Mouse (Mus musculus): ENCODE results near the gene Tspan17. TPM values are rescaled to one million over a fixed set of nuclear protein-coding genes. Genes with fewer than 3 reads are reported as not detected.

The Tspan17 gene
- total RNA-seq, 1 experiment, result 10.4 TPM

DNA sequence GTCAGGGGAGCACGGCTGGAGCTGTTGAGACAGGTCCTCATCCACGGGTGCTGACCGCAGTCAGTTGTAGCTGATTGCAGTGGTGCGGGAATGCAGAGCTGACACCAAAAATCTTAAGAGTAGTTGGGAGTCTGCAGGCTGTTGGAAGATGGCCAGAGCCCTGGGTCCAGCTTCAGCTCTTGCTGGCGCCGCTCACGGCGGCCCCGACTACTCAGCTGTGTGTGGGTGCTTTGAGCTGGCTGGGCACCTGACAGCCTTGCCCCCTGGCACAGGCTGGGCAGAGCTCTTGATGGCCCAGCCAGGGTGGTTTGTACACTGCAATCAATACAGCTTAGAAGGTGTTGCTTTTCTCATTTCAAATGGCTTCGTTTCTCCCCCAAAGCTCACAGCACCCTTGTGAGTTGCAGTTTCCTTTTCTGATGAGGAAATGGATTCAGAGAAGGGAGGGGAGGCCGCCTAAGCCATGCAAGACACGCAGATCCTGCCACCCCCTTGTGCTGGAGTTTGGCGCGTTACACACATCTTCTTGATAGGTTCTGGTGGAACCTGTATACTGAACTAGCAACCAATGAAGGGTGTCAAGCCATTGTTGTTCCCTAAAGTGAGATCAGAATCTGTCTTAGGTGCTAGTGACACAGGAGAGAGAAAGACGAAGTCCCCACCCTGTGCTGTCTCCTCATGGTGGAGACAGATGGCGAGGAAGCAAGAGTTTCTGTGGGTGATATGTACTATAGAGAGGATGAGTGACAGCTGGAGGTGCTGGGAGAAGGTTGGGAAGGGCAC is 8.9 kb downstream of the Tspan17 start:
- DNase-seq (ENCODE audit: low read depth, low spot score), result no peak
- no peak overlapping the region for H3K4me3 ChIP-seq (ENCODE audit: insufficient read depth in 1 of 2, low read depth in 1 of 2, low read length in 2 of 2, poor library complexity in 1 of 2, severe bottlenecking in 1 of 2)
- peaks cover 0 to 11% of the 10 kb centered on the region in 2 experiments; a peak in 2 of 4 replicates for H3K4me1 ChIP-seq (ENCODE audit: control insufficient read depth in 2 of 2, insufficient read depth in 2 of 2, low read length in 2 of 2, poor library complexity in 1 of 2)
- H3K36me3 ChIP-seq (ENCODE audit: control insufficient read depth, insufficient read depth, low read length, poor library complexity, severe bottlenecking), result no peaks in the 10 kb centered on the region; the same call in 1 of the 2 replicates
- in situ Hi-C loops (cut with MboI; ENCODE audit: low sequenced_read_pairs in 2 of 2, unreplicated experiment in 2 of 2), result loop anchor here in 1 of 2 experiments (10.0 kb wide), 1 partner anchor 267 kb away; no protein-coding TSS in a partner anchor
- no peak overlapping the region for H3K27ac ChIP-seq (ENCODE audit: insufficient read depth, low read depth, low read length, poor library complexity, severe bottlenecking)
- H3K9ac ChIP-seq (ENCODE audit: insufficient read depth, low read depth, low read length, poor library complexity, severe bottlenecking), result no peak overlapping the region
- TF ChIP-seq CHD2 (IDR thresholded peaks at IDR 0.05; ENCODE audit: low read depth, low read length) (no peak), ZNF384 (IDR thresholded peaks at IDR 0.05; ENCODE audit: low read depth, low read length) (no peak), HCFC1 (IDR thresholded peaks at IDR 0.05; ENCODE audit: borderline replicate concordance, insufficient read depth, low read length) (no peak), MAFK (IDR thresholded peaks at IDR 0.05; ENCODE audit: insufficient read depth, low read depth, low read length) (no peak), ZC3H11A (IDR thresholded peaks at IDR 0.05; ENCODE audit: borderline replicate concordance, low read depth, low read length) (no peak)
- no peaks in the 10 kb centered on the region for H3K9me3 ChIP-seq (ENCODE audit: control insufficient read depth, insufficient read depth, low read depth, low read length)

DNA sequence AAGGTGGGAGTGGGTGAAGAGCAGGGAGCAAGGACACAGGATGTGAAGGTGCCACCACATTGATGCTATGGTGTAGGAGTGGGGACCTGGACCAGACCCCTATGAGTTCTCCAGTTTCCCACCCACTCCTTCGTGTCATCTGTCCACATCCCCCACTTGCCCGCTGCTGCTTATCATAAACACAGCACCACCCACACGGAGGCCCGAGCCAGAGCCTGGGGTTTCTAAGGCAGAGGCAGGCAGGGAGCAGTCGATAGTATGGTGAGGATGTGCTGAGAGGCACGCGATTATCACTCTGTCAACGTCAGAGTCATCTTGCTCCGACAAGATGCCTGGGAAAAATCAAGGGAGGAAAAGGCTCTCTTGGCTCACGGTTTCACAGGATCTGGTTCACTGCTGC is 9.6 kb downstream of the Tspan17 start:
- H3K9me3 ChIP-seq (ENCODE audit: control insufficient read depth, insufficient read depth, low read depth, low read length), result no peaks in the 10 kb centered on the region
- DNase-seq (ENCODE audit: low read depth, low spot score), result no peak
- no peak overlapping the region for H3K27ac ChIP-seq (ENCODE audit: insufficient read depth, low read depth, low read length, poor library complexity, severe bottlenecking)
- no peak overlapping the region for H3K9ac ChIP-seq (ENCODE audit: insufficient read depth, low read depth, low read length, poor library complexity, severe bottlenecking)
- peaks cover 0 to 8% of the 10 kb centered on the region in 2 experiments; a peak in 2 of 4 replicates for H3K4me1 ChIP-seq (ENCODE audit: control insufficient read depth in 2 of 2, insufficient read depth in 2 of 2, low read length in 2 of 2, poor library complexity in 1 of 2)
- in situ Hi-C loops (cut with MboI; ENCODE audit: low sequenced_read_pairs in 2 of 2, unreplicated experiment in 2 of 2), result loop anchor here in 1 of 2 experiments (10.0 kb wide), 1 partner anchor 266 kb away; no protein-coding TSS in a partner anchor
- TF ChIP-seq MAFK (IDR thresholded peaks at IDR 0.05; ENCODE audit: insufficient read depth, low read depth, low read length) (no peak), HCFC1 (IDR thresholded peaks at IDR 0.05; ENCODE audit: borderline replicate concordance, insufficient read depth, low read length) (no peak), ZC3H11A (IDR thresholded peaks at IDR 0.05; ENCODE audit: borderline replicate concordance, low read depth, low read length) (no peak), ZNF384 (IDR thresholded peaks at IDR 0.05; ENCODE audit: low read depth, low read length) (no peak), CHD2 (IDR thresholded peaks at IDR 0.05; ENCODE audit: low read depth, low read length) (no peak)
- no peaks in the 10 kb centered on the region; the same call in 1 of the 2 replicates for H3K36me3 ChIP-seq (ENCODE audit: control insufficient read depth, insufficient read depth, low read length, poor library complexity, severe bottlenecking)
- H3K4me3 ChIP-seq (ENCODE audit: insufficient read depth in 1 of 2, low read depth in 1 of 2, low read length in 2 of 2, poor library complexity in 1 of 2, severe bottlenecking in 1 of 2), result no peak overlapping the region

DNA sequence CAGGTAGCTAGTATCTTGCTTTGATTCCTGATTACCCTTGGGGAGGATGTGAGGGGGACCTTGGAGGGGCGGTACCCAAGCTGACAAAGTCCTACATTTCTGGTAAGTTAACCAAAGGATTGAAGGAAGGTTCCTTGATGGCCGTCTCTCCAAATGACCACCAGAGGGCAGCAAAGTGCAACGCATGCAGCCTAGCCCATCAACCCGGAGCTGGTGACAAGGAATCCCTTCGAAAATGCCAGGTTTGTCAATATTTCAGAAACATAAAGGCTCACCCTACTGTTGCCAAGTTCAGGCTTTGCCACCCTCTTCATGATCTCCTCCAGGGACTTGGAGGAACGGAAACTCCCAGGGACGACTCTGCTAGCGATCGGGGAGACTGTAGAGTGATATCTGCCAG is 10.5 kb downstream of the Tspan17 start:
- Histone ChIP-seq H3K9me3 (ENCODE audit: control insufficient read depth, insufficient read depth, low read depth, low read length) (no peaks in the 10 kb centered on the region), H3K36me3 (ENCODE audit: control insufficient read depth, insufficient read depth, low read length, poor library complexity, severe bottlenecking) (no peaks in the 10 kb centered on the region; the same call in 1 of the 2 replicates), H3K4me3 (ENCODE audit: insufficient read depth in 1 of 2, low read depth in 1 of 2, low read length in 2 of 2, poor library complexity in 1 of 2, severe bottlenecking in 1 of 2) (no peak overlapping the region), H3K27ac (ENCODE audit: insufficient read depth, low read depth, low read length, poor library complexity, severe bottlenecking) (no peak overlapping the region), H3K9ac (ENCODE audit: insufficient read depth, low read depth, low read length, poor library complexity, severe bottlenecking) (no peak overlapping the region), H3K4me1 (ENCODE audit: control insufficient read depth in 2 of 2, insufficient read depth in 2 of 2, low read length in 2 of 2, poor library complexity in 1 of 2) (no peaks in the 10 kb centered on the region)
- no peak for TF ChIP-seq HCFC1 (IDR thresholded peaks at IDR 0.05; ENCODE audit: borderline replicate concordance, insufficient read depth, low read length)
- TF ChIP-seq ZNF384 (IDR thresholded peaks at IDR 0.05; ENCODE audit: low read depth, low read length), result no peak
- peak; percentile 95 for TF ChIP-seq ZC3H11A (IDR thresholded peaks at IDR 0.05; ENCODE audit: borderline replicate concordance, low read depth, low read length)
- in situ Hi-C loops (cut with MboI; ENCODE audit: low sequenced_read_pairs in 2 of 2, unreplicated experiment in 2 of 2), result loop anchor here (10.0 kb wide), 3 partner anchors 85 to 265 kb away; no protein-coding TSS in a partner anchor
- DNase-seq (ENCODE audit: low read depth, low spot score), result peak; percentile 63

DNA sequence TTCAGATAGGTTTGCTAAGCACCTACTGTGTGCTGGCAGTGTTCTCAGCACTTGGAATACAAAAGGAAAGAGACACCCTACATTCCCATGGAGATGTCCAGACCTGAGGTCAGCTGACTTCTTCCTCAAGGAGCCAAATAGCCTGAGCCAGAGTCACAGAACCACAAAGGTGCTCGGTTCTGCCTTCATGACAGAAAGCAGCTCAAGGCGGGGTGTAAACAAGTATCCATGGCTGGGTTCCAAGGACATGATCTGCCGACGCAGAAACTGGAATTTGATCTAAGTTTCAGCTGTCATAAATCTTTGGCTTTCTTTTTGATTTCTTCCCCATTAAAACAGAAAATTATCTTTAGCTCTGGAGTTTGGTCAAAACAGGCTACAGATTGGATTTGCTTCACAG is 11.0 kb downstream of the Tspan17 start:
- TF ChIP-seq ZC3H11A (IDR thresholded peaks at IDR 0.05; ENCODE audit: borderline replicate concordance, low read depth, low read length) (no peak), ZNF384 (IDR thresholded peaks at IDR 0.05; ENCODE audit: low read depth, low read length) (no peak), HCFC1 (IDR thresholded peaks at IDR 0.05; ENCODE audit: borderline replicate concordance, insufficient read depth, low read length) (no peak), MAFK (IDR thresholded peaks at IDR 0.05; ENCODE audit: insufficient read depth, low read depth, low read length) (no peak), CHD2 (IDR thresholded peaks at IDR 0.05; ENCODE audit: low read depth, low read length) (no peak)
- H3K4me3 ChIP-seq (ENCODE audit: insufficient read depth in 1 of 2, low read depth in 1 of 2, low read length in 2 of 2, poor library complexity in 1 of 2, severe bottlenecking in 1 of 2), result no peak overlapping the region
- in situ Hi-C loops (cut with MboI; ENCODE audit: low sequenced_read_pairs in 2 of 2, unreplicated experiment in 2 of 2), result loop anchor here (10.0 kb wide), 2 partner anchors 85 to 245 kb away; no protein-coding TSS in a partner anchor

More for the DNA sequence above, 11.0 kb downstream of the Tspan17 start:
- DNase-seq (ENCODE audit: low read depth, low spot score), result no peak
- H3K9me3 ChIP-seq (ENCODE audit: control insufficient read depth, insufficient read depth, low read depth, low read length), result no peaks in the 10 kb centered on the region
- H3K27ac ChIP-seq (ENCODE audit: insufficient read depth, low read depth, low read length, poor library complexity, severe bottlenecking), result no peak overlapping the region
- H3K36me3 ChIP-seq (ENCODE audit: control insufficient read depth, insufficient read depth, low read length, poor library complexity, severe bottlenecking), result no peaks in the 10 kb centered on the region; the same call in 1 of the 2 replicates
- peaks cover 0 to 2% of the 10 kb centered on the region in 2 experiments; a peak in 1 of 4 replicates for H3K4me1 ChIP-seq (ENCODE audit: control insufficient read depth in 2 of 2, insufficient read depth in 2 of 2, low read length in 2 of 2, poor library complexity in 1 of 2)
- H3K9ac ChIP-seq (ENCODE audit: insufficient read depth, low read depth, low read length, poor library complexity, severe bottlenecking), result no peak overlapping the region

Measured in ES-E14 (cell line).